Comparison of ENCODE assay signal across 9 mouse cellular contexts in genomic region chr8:54507428-54508095, GRCm38 (mm10). TPM values are rescaled to one million over a fixed set of nuclear protein-coding genes. Genes with fewer than 3 reads are reported as not detected.
DNase-seq lines count a peak whose midpoint lies in the region; ATAC-seq and TF ChIP-seq lines count a peak whose summit lies in the region.
"Had no signal": no experiment of that assay in that cellular context is flagged by ENCODE, and none has a peak within 500 bp of the region (broad histone marks: within the 10 kb centered on the region; RNA-seq: fewer than 3 reads in every experiment).

No protein-coding gene starts in this region.

- H3K27ac ChIP-seq in intestine, postnatal 0 days (ENCODE audit: low read depth, low read length): no peak overlapping the region
- H3K27ac ChIP-seq: limb, embryonic 15.5 days had no signal

- no peaks in the 10 kb centered on the region for H3K9me3 ChIP-seq in intestine, postnatal 0 days (ENCODE audit: control insufficient read depth)
- H3K9me3 ChIP-seq: limb, embryonic 15.5 days had no signal

- no peaks in the 10 kb centered on the region for H3K4me1 ChIP-seq in intestine, postnatal 0 days (replicated peaks; ENCODE audit: control insufficient read depth, insufficient read depth, low read length)

- 30% methylated on average over 6 of the region's 6 CpGs for WGBS in intestine, postnatal 0 days

- peak; percentile 88 for TF ChIP-seq CTCF in intestine, postnatal 0 days (IDR thresholded peaks at IDR 0.05; ENCODE audit: low read depth)

- H3K36me3 ChIP-seq in intestine, postnatal 0 days (ENCODE audit: control insufficient read depth, insufficient read depth): no peaks in the 10 kb centered on the region
- H3K36me3 ChIP-seq: limb, embryonic 15.5 days had no signal

- DNase-seq in T-cell, adult 2 months (ENCODE audit: low spot score): peak; percentile 60
- DNase-seq in cerebellum, postnatal 10 days: peak; percentile 90 to 95
- DNase-seq in frontal cortex, postnatal 36 days (ENCODE audit: low spot score in 2 of 2): peak; percentile 78 to 94
- DNase-seq in left cerebral cortex, postnatal 14 days (ENCODE audit: low spot score in 2 of 2): peak; percentile 94 to 95
- peak; percentile 81 for DNase-seq in mesoderm, embryonic 11.5 days (ENCODE audit: low read depth, low spot score)
- peak; percentile 80 for DNase-seq in right cerebral cortex, postnatal 14 days
- DNase-seq in yolk sac, embryonic 10.5 days (ENCODE audit: low spot score): peak; percentile 32

- intact Hi-C loops in left cerebral cortex, postnatal 14 days (cut with DNase I): loop anchor here (2.0 kb wide), 1 partner anchor 153 kb away; no protein-coding TSS in a partner anchor

- H3K4me3 ChIP-seq in intestine, postnatal 0 days (ENCODE audit: low read depth, low read length): no peak overlapping the region
- H3K4me3 ChIP-seq: limb, embryonic 15.5 days had no signal

- peak; percentile 53 for ATAC-seq in intestine, postnatal 0 days

- H3K4me2 ChIP-seq in intestine, postnatal 0 days (replicated peaks; ENCODE audit: low read depth): no peak overlapping the region
- H3K4me2 ChIP-seq: limb, embryonic 15.5 days had no signal

- H3K9ac ChIP-seq in intestine, postnatal 0 days (ENCODE audit: low read depth, low read length): no peak overlapping the region
- H3K9ac ChIP-seq: limb, embryonic 15.5 days had no signal

- H3K27me3 ChIP-seq in intestine, postnatal 0 days (replicated peaks; ENCODE audit: control insufficient read depth, insufficient read depth, low read length): no peaks in the 10 kb centered on the region
- H3K27me3 ChIP-seq: limb, embryonic 15.5 days had no signal

RNA-seq across cellular contexts. Expression of gene Asb5, which starts 21.8 kb away (rescaled TPM):
- 2.8 and 3.2 TPM in 2 replicates for polyA plus RNA-seq in intestine, postnatal 0 days (2015; fragmentation: Nextera tagmentation; extraction: Ambion mirVana)
- 1 to 10 TPM; 1.6 to 2.2 TPM for total RNA-seq in left cerebral cortex, postnatal 14 days (2021)

RNA-seq across cellular contexts. Expression of gene Spcs3, which starts 22.2 kb away (rescaled TPM):
- 33.6 and 35.3 TPM in 2 replicates for polyA plus RNA-seq in intestine, postnatal 0 days (2015; fragmentation: Nextera tagmentation; extraction: Ambion mirVana)
- 10 to 100 TPM; 53.6 to 54.0 TPM for total RNA-seq in left cerebral cortex, postnatal 14 days (2021)

Comparison
In these comparisons a context has a peak if more than half of its experiments do, and no peak if none do; other contexts are left out.
1. DNase-seq: peak in every context shown above with its lines; median percentile 94 in left cerebral cortex, postnatal 14 days; 92 in cerebellum, postnatal 10 days; 86 in frontal cortex, postnatal 36 days; 81 in mesoderm, embryonic 11.5 days; 80 in right cerebral cortex, postnatal 14 days; 60 in T-cell, adult 2 months; 32 in yolk sac, embryonic 10.5 days.